Mouse (Mus musculus) spleen, adult 2 months (tissue): ENCODE measurements around the gene Gm20388. TPM values are rescaled to one million over a fixed set of nuclear protein-coding genes. Genes with fewer than 3 reads are reported as not detected.
A peak's percentile ranks its signal among the peaks of the same experiment; 100 is the strongest.
"Not testable (repeated sequence)": the region's sequence is repeated elsewhere in the genome, so short reads cannot be mapped to it uniquely, and the experiment has no call there.

ENCODE experiments used
- DNase-seq, 2 experiments: peaks; one replicate each; pipeline versions ENCODE4 v3.0.0 to v3.0.0-alpha.2; 2012 to 2021; ENCODE audit warnings: low spot score in 2 of 2, low read depth in 1 of 2
- H3K27ac ChIP-seq: fragments of 200-500 bp; 2 replicates; pipeline ENCODE4 v1.5.1; 2012; ENCODE audit warnings: low read length, inconsistent platforms; ENCODE audit not compliant: insufficient read depth
- H3K27me3 ChIP-seq: fragments of 200-500 bp; 2 replicates; pipeline ENCODE4 v1.6.1; 2012; ENCODE audit warnings: mild to moderate bottlenecking, moderate library complexity, low read length, inconsistent platforms; ENCODE audit not compliant: control insufficient read depth, insufficient read depth
- H3K36me3 ChIP-seq: fragments of 200-500 bp; 2 replicates; pipeline ENCODE4 v1.6.1; 2012; ENCODE audit warnings: mild to moderate bottlenecking, low read length, inconsistent platforms; ENCODE audit not compliant: control insufficient read depth, insufficient read depth
- H3K4me1 ChIP-seq: fragments of 200-500 bp; 2 replicates; pipeline ENCODE4 v1.6.1; 2011; ENCODE audit warnings: inconsistent platforms; ENCODE audit not compliant: control insufficient read depth, insufficient read depth, insufficient read length
- H3K4me3 ChIP-seq: fragments of 200-500 bp; 2 replicates; pipeline ENCODE4 v1.5.1; 2011; ENCODE audit warnings: mild to moderate bottlenecking, inconsistent platforms; ENCODE audit not compliant: insufficient read depth, insufficient read length; ENCODE audit errors: extremely low read depth
- CTCF ChIP-seq: fragments of 200-500 bp; IDR thresholded peaks from 2 replicates; pipeline ENCODE4 v1.5.1; 2011; ENCODE audit warnings: mild to moderate bottlenecking, inconsistent platforms; ENCODE audit not compliant: insufficient read depth, insufficient read length, insufficient replicate concordance; ENCODE audit errors: extremely low read depth
- POLR2A ChIP-seq: fragments of 200-500 bp; IDR thresholded peaks from 2 replicates; pipeline ENCODE4 v1.6.1; 2011; ENCODE audit warnings: low read depth, low read length, inconsistent platforms
- WGBS: fragments of 180-500 bp; shearing (Covaris S2); methylation state at CpG from one replicate; pipeline ENCODE4 v1.1.7; 2018; 5-methylcytosine and 5-hydroxymethylcytosine counted together
- polyA plus RNA-seq: library from polyadenylated mRNA; depleted of rRNA; stranded (reverse); fragments of >200 nt; gene quantifications from 2 replicates; pipeline ENCODE4 v1.2.3, GENCODE M21; 2012

The Gm20388 gene
- polyA plus RNA-seq, 1 experiment: 26.1 TPM

GRCm38 (mm10) chr8:120719586-120720236 lies 809.1 kb downstream of the Gm20388 start:
- Histone ChIP-seq H3K36me3 (no peaks in the 10 kb centered on the region), H3K27me3 (no peaks in the 10 kb centered on the region), H3K27ac (no peak overlapping the region), H3K4me1 (peaks cover 13% of the 10 kb centered on the region), H3K4me3 (no peak overlapping the region)
- 58% methylated on average over 19 of the region's 19 CpGs for WGBS
- TF ChIP-seq CTCF (no peak), POLR2A (no peak)
- DNase-seq: no peak

GRCm38 (mm10) chr8:120723025-120723424 lies 812.4 kb downstream of the Gm20388 start:
- Histone ChIP-seq H3K27me3 (no peaks in the 10 kb centered on the region), H3K4me1 (peaks cover 12% of the 10 kb centered on the region; the same call in 1 of the 2 replicates), H3K27ac (no peak overlapping the region), H3K4me3 (no peak overlapping the region), H3K36me3 (no peaks in the 10 kb centered on the region)
- no peak for DNase-seq
- WGBS: 78% methylated on average over 6 of the region's 6 CpGs
- TF ChIP-seq POLR2A (no peak), CTCF (peak; percentile 21; the same call in 1 of the 2 replicates)

DNA sequence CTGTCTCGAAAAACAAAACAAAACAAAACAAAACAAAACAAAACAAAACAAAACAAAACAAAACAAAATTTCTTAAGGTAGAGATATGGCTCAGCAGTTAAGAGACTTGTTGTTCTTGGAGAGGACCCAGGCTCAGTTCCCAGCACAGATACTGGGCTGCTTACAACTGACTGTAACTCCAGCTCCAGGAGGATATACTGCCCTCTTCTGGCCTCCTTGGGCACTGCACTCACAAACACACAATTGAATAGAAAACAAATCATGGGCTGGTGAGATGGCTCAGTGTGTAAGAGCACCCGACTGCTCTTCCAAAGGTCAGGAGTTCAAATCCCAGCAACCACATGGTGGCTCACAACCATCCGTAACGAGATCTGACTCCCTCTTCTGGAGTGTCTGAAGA lies 813.5 kb downstream of the Gm20388 start:
- peaks cover 12% of the 10 kb centered on the region; the same call in 1 of the 2 replicates for H3K4me1 ChIP-seq
- H3K27ac ChIP-seq, DNase-seq, H3K36me3 ChIP-seq, H3K4me3 ChIP-seq, H3K27me3 ChIP-seq: not testable (repeated sequence)
- 92% methylated on average over 4 of the region's 4 CpGs for WGBS

- H3K4me1 ChIP-seq: peaks cover 12% of the 10 kb centered on the region; the same call in 1 of the 2 replicates
- peak overlapping the region; percentile 24; the same call in 1 of the 2 replicates for H3K4me3 ChIP-seq
- DNase-seq: peak; percentile 83 to 86
- WGBS: 13% methylated on average over 17 of the region's 17 CpGs
- TF ChIP-seq POLR2A (peak; percentile 46; the same call in 1 of the 2 replicates), CTCF (no peak)
- H3K27ac ChIP-seq: peak overlapping the region; percentile 93
- no peaks in the 10 kb centered on the region for H3K36me3 ChIP-seq
- no peaks in the 10 kb centered on the region for H3K27me3 ChIP-seq
Observed at GRCm38 (mm10) chr8:120724816-120725575, 814.4 kb downstream of the Gm20388 start.

- Histone ChIP-seq H3K4me1 (peaks cover 12% of the 10 kb centered on the region; the same call in 1 of the 2 replicates), H3K27me3 (no peaks in the 10 kb centered on the region), H3K4me3 (no peak overlapping the region), H3K27ac (peak overlapping the region; percentile 93), H3K36me3 (no peaks in the 10 kb centered on the region)
- TF ChIP-seq POLR2A (no peak), CTCF (no peak)
- 21% methylated on average over 5 of the region's 5 CpGs for WGBS
- peak in 1 of 2 experiments; percentile 36 for DNase-seq
Observed at GRCm38 (mm10) chr8:120725576-120725950, 814.9 kb downstream of the Gm20388 start.

DNA sequence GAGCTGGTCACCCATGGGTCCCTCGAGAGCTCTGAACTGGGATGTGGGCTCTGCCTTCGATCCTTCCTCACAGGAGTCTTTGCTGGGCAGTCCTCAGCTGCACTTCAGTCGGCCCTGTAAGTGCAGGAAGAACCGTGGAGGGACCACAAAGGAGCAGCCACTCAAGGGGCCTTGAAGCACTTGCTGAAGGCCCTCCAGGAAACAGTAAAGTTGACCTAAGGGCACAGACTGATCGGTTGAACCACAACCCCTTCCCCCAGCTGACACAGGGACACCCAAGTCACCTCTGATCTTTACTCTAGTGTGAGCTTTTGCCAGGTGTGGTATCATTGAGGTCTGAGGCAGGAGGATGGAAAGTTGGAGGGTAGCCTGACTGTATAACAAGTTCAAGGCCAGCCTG lies 815.4 kb downstream of the Gm20388 start:
- TF ChIP-seq CTCF: no peak
- peak overlapping the region; percentile 93 for H3K27ac ChIP-seq
- DNase-seq: no peak
- 18% methylated on average over 5 of the region's 5 CpGs for WGBS
- no peaks in the 10 kb centered on the region for H3K36me3 ChIP-seq
- H3K4me3 ChIP-seq: no peak overlapping the region
- H3K27me3 ChIP-seq: no peaks in the 10 kb centered on the region
- peaks cover 12% of the 10 kb centered on the region; the same call in 1 of the 2 replicates for H3K4me1 ChIP-seq
